Mouse (Mus musculus) left cerebral cortex, adult 6 months (tissue): ENCODE data around the gene Psmd2. TPM values are rescaled to one million over a fixed set of nuclear protein-coding genes. Genes with fewer than 3 reads are reported as not detected.

Experiments
- long read RNA-seq, 2 experiments: library from polyadenylated mRNA; unstranded; transcript quantifications; one replicate each; pipeline ENCODE4 v2.0.0; 2019 to 2020
- polyA plus RNA-seq: library from polyadenylated mRNA; unstranded; fragments of <200 nt; fragmentation: Nextera tagmentation; gene quantifications from 2 replicates; pipeline ENCODE4 v1.2.3, GENCODE M21; 2021

Psmd2 gene
- 129 and 158 TPM in 2 replicates for polyA plus RNA-seq
- long read RNA-seq, experiment 1, transcript Psmd2-201 (21 exons, 2,961 nt), result major isoform, 1,131 of 1,283 reads
- long read RNA-seq, experiment 1, partial matches to known transcripts, result 98 of 1,283 reads
- long read RNA-seq, experiment 1, other reads (novel, unspliced or antisense), result 50 of 1,283 reads
- long read RNA-seq, experiment 2, transcript Psmd2-201 (21 exons, 2,961 nt), result major isoform, 113 of 227 reads
- long read RNA-seq, experiment 2, partial matches to known transcripts, result 100 of 227 reads
- long read RNA-seq, experiment 2, other reads (novel, unspliced or antisense), result 14 of 227 reads

DNA sequence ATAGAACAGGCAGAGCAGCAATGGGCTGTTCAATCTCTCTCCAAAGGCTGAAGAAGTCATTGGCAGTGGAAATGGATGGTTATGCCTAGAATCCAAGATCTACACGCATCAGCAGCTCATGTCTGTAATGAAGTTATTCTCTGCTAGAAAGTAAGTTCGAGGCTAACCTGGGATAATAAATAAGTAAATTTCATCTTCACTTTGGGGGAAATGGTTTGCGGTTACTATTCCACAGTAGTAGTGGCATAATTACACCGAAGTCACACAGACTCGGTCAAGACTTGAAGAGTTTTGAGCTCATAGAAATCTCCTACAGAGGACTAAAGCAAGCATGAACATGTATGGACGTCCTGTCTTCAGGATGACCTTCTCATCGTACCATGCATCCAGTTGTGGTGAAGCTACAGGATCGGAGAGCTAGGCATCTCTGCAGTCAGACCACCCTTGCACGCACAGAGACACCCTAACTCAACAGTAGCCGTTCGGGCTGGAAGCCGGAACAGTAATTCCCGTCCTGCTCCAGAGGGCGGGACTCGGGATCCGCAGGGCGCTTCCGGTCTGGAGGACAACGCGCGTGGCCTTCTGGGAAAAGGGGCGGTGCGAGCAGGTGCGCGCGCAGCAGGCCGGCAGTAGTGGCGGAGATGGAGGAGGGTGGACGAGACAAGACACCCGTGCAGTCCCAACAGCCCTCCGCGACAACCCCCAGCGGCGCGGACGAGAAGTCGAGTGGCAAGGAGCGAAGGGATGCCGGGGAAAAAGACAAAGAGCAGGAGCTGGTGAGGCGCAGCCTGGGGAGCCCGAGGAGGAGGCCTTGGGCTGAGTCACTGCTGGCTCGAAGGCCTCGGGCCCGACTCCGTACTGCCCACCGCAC lies at the start of gene Psmd2:
TSS of gene Psmd2 (plus strand) at position 577 of the 871 bp plus-strand sequence.

DNA sequence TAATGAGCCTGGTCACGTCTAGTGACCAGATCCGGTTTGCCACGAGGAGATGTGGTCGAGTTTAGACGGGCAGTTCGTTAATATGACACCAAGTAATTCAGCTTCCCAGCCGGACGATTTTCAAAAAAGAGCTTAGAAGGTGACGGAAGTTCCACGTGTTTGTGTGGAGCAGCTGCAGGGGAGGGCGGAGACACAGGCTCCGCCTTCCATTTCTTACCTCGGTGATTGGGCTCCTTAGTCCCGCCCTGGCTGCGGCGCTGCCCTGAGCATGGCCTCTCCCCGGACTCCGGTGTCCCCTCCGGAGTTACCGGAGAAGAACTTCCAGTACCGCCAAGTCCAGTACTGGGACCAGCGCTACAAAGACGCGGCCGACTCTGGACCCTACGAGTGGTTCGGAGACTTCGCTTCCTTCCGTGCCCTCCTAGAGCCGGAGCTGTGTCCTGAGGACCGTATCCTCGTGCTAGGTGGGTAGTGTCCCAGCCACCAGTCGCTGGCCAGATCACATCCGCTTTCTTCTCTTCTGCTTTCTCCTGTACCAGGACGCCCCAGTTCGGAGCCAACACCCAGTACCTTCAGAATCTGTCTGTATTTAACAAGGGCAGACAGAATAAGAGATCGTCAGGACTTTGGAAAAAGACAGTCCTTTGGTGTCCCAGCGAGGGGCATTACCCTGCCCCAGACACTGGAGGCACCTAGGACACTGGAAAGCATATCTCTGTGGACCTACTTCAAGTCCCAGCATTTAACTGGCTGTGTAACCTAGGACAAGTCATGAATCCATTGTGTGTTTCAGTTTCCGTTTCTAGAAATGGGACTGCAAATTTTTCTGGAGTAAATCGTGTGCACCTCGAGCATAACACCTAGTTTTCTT lies 39.9 kb upstream of the Psmd2 start, which contains the start of the genes Eef1akmt4, Gm49333 and Alg3:
TSS of gene Eef1akmt4 (plus strand) at position 237 of the 871 bp plus-strand sequence.
TSS of gene Gm49333 (plus strand) at position 254 of the 871 bp plus-strand sequence.
TSS of gene Alg3 (minus strand) at position 379 of the 871 bp plus-strand sequence.

GRCm38 (mm10) chr16:20621191-20621990 lies 30.1 kb upstream of the Psmd2 start, which contains the start of gene Camk2n2:
Gene Camk2n2, minus strand, starts transcription at chr16:20621287.

DNA sequence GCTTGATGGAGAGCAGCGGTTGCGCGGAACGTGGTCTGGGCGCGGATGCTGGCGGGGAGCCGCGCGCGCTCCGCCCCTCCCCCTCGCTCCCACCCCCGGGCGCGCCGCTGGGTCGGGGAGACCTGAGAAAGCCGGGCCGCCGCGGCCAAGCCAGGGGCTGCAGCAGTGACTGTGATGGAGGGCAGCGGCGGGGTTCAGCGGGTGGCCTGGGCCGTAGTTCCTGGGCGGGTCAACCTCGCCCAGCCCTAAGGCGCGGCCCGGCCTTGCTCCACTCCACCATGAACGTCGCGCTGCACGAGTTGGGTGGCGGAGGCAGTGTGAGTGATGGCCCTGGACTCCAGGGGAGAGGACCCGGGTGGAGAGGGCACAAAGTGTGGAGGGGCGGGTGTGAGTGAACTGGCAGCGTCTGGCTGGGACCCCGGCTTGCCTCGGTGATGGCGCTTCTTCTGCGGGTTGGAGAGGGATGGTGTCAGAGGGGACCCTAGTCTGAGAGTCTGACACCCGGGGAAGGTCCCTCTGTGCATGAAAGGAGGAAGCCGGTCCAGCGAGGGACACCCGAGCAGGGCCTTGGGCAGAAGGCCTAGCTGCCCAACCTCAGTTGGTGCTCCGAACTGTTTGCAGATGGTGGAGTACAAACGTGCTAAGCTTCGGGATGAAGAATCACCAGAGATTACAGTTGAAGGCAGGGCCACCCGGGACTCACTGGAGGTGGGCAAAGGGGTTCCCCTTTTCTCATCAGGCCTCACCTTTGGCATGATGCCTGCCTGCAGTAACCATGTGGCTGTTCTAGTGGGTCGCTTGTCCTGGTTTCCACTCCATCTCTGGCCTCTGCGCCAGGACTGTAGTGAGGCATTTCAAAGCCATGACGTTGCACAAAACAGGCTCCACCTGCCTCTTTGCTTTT lies 21.5 kb upstream of the Psmd2 start, which contains the start of gene Ece2:
TSS of gene Ece2 (plus strand) at position 98 of the 904 bp plus-strand sequence.

GRCm38 (mm10) chr16:20668013-20668412 lies 16.6 kb downstream of the Psmd2 start, which contains the start of gene Eif4g1:
Gene Eif4g1, plus strand, starts transcription at chr16:20668313.

GRCm38 (mm10) chr16:20693111-20693701 lies 41.8 kb downstream of the Psmd2 start, which contains the start of gene Fam131a:
Gene Fam131a, plus strand, starts transcription at chr16:20693241.

Other genes with a start within 250 kb of the Psmd2 start
- 52.2 and 83.4 TPM in 2 replicates for gene Abcc5, start 225.3 kb upstream of the Psmd2 start, polyA plus RNA-seq
- 26.1 and 45.1 TPM in 2 replicates for gene Eif2b5, start 152.8 kb upstream of the Psmd2 start, polyA plus RNA-seq
- 7.2 and 17.1 TPM in 2 replicates for gene Dvl3, start 134.7 kb upstream of the Psmd2 start, polyA plus RNA-seq
- 915 and 1,083 TPM in 2 replicates for gene Ap2m1, start 116.2 kb upstream of the Psmd2 start, polyA plus RNA-seq
- gene Abcf3, start 103.1 kb upstream of the Psmd2 start, polyA plus RNA-seq, result 39.2 and 58.3 TPM in 2 replicates
- gene Vwa5b2, start 62.2 kb upstream of the Psmd2 start, polyA plus RNA-seq, result 6.7 and 11.6 TPM in 2 replicates
- 6.3 and 6.7 TPM in 2 replicates for gene Eef1akmt4, start 40.1 kb upstream of the Psmd2 start, polyA plus RNA-seq
- not detected in 2 replicates for gene Gm49333, start 40.0 kb upstream of the Psmd2 start, polyA plus RNA-seq
- gene Alg3, start 39.9 kb upstream of the Psmd2 start, polyA plus RNA-seq, result 12.1 and 13.1 TPM in 2 replicates
- 22.0 and 23.7 TPM in 2 replicates for gene Camk2n2, start 30.4 kb upstream of the Psmd2 start, polyA plus RNA-seq
- gene Ece2, start 21.8 kb upstream of the Psmd2 start, polyA plus RNA-seq, result 6.3 and 7.7 TPM in 2 replicates
- 17.6 and 30.0 TPM in 2 replicates for gene Eif4g1, start 16.7 kb downstream of the Psmd2 start, polyA plus RNA-seq
- gene Fam131a, start 41.6 kb downstream of the Psmd2 start, polyA plus RNA-seq, result 165 and 297 TPM in 2 replicates
- gene Polr2h, start 66.0 kb downstream of the Psmd2 start, polyA plus RNA-seq, result 70.1 and 79.0 TPM in 2 replicates
- 8.0 and 16.2 TPM in 2 replicates for gene Clcn2, start 66.1 kb downstream of the Psmd2 start, polyA plus RNA-seq
- 7.1 and 7.2 TPM in 2 replicates for gene Chrd, start 81.5 kb downstream of the Psmd2 start, polyA plus RNA-seq
- 0.54 and 0.59 TPM in 2 replicates for gene Thpo, start 82.9 kb downstream of the Psmd2 start, polyA plus RNA-seq